Mouse (Mus musculus): Measurements from ENCODE around the gene Bbs4. TPM values are rescaled to one million over a fixed set of nuclear protein-coding genes. Genes with fewer than 3 reads are reported as not detected.

The Bbs4 gene
- total and polyA plus RNA-seq, 3 experiments, result 4.0 to 5.6 TPM; not detected in 1

DNA sequence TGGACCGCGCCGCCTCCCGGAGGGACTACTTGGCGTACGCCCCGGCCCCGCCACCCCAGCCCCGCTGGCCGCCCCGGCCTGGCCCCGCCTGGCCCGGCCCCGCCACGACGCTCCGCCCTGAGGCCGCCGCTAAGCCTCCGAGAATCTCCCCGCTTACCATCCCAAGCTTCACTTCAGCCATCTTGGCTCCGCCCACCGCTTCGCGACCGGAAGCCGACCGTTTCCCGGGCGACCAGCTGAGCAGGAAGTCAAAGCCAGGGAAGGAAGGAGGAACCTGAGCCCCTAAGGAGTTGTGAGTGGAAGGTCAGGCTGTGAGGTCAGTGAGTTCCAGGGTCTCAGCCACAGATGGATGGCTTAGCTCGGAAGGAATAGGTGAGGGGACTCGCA is at the start of gene Bbs4 (continued):
- peak; percentile 40; the same call in 1 of the 2 replicates for TF ChIP-seq POLR2AphosphoS2 (IDR thresholded peaks at IDR 0.05; ENCODE audit: low read length)
- no peak for TF ChIP-seq JUND (IDR thresholded peaks at IDR 0.05; ENCODE audit: low read depth, low read length)

DNA sequence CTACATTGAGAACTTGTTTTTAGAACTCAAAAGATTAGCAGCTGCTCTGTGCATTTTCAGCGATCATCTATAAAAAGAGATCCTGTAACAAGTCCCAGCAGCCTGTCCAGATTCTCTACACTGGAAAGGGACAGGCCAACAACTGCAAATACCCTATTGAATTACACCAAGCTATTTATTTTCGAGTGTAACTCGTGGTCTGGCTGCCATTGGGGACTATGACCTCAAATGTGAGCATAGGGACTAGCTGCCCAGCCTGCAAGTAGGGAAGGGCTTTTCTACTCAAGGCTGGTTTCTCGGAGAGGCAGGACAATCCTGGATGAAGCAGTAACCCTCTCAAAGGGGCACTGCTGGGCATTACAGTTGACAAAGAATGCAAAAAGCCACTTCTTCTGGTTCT is 35.8 kb upstream of the Bbs4 start:
- no peaks in the 10 kb centered on the region for H3K9me3 ChIP-seq (replicated peaks; ENCODE audit: insufficient read depth, low read length)
- no peak for DNase-seq (ENCODE audit: low read depth, low spot score)
- no peak overlapping the region for H3K4me3 ChIP-seq (ENCODE audit: control insufficient read depth in 1 of 2, insufficient read depth in 1 of 2, low read depth in 2 of 2, low read length in 2 of 2)
- no peaks in the 10 kb centered on the region for H3K79me2 ChIP-seq (ENCODE audit: control insufficient read depth, insufficient read depth, low read length, poor library complexity)
- TF ChIP-seq CHD2 (IDR thresholded peaks at IDR 0.05; ENCODE audit: low read length) (no peak), NRF1 (IDR thresholded peaks at IDR 0.05; ENCODE audit: insufficient read depth, low read depth, low read length, poor library complexity, severe bottlenecking) (no peak), GABPA (IDR thresholded peaks at IDR 0.05; ENCODE audit: low read depth, low read length) (no peak), MYC (IDR thresholded peaks at IDR 0.05; ENCODE audit: low read depth, low read length) (no peak), ELF1 (IDR thresholded peaks at IDR 0.05; ENCODE audit: low read depth, low read length) (no peak), HCFC1 (IDR thresholded peaks at IDR 0.05; ENCODE audit: low read depth, low read length) (no peak), ZKSCAN1 (IDR thresholded peaks at IDR 0.05; ENCODE audit: low read depth, low read length) (no peak)
- no peak overlapping the region for H3K9ac ChIP-seq (ENCODE audit: control insufficient read depth, low read depth, low read length, poor library complexity, severe bottlenecking)
- no peaks in the 10 kb centered on the region for H3K27me3 ChIP-seq (ENCODE audit: control insufficient read depth in 1 of 2, insufficient read depth in 2 of 2, low read length in 2 of 2)
- H3K4me1 ChIP-seq (ENCODE audit: control insufficient read depth in 1 of 2, insufficient read depth in 2 of 2, low read length in 2 of 2), result peaks cover 9 to 14% of the 10 kb centered on the region in 2 experiments
- H3K27ac ChIP-seq (ENCODE audit: control insufficient read depth, low read depth, low read length), result no peak overlapping the region
- peaks cover 13 to 24% of the 10 kb centered on the region in 2 experiments for H3K36me3 ChIP-seq (ENCODE audit: control insufficient read depth in 1 of 2, insufficient read depth in 2 of 2, low read length in 2 of 2)

DNA sequence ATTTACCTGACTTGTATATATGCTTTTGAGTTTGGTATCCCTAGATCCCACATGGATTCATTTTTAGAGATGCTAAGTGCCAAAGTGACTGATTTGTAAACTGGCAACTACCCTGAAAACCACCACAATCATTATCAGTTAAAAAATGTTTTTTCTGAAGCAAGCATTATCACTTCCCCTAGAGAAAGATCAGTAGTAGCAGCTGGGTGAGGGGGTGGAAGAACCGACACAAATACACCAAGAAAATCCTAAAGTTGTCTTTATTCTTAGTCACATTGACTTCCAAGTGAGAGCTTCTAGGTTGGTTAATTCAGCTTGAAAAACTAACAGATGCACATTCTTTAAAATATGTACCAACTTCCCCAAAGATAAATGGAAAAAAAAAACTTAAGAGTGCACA is 35.0 kb upstream of the Bbs4 start:
- peaks cover 9 to 14% of the 10 kb centered on the region in 2 experiments for H3K4me1 ChIP-seq (ENCODE audit: control insufficient read depth in 1 of 2, insufficient read depth in 2 of 2, low read length in 2 of 2)
- peak overlapping the region; percentile 45; the same call in 1 of the 2 replicates for H3K27ac ChIP-seq (ENCODE audit: control insufficient read depth, low read depth, low read length)
- no peak overlapping the region for H3K9ac ChIP-seq (ENCODE audit: control insufficient read depth, low read depth, low read length, poor library complexity, severe bottlenecking)
- DNase-seq (ENCODE audit: low read depth, low spot score), result peak; percentile 54
- H3K79me2 ChIP-seq (ENCODE audit: control insufficient read depth, insufficient read depth, low read length, poor library complexity), result no peaks in the 10 kb centered on the region
- no peak overlapping the region for H3K4me3 ChIP-seq (ENCODE audit: control insufficient read depth in 1 of 2, insufficient read depth in 1 of 2, low read depth in 2 of 2, low read length in 2 of 2)
- peaks cover 9 to 24% of the 10 kb centered on the region in 2 experiments for H3K36me3 ChIP-seq (ENCODE audit: control insufficient read depth in 1 of 2, insufficient read depth in 2 of 2, low read length in 2 of 2)
- H3K9me3 ChIP-seq (replicated peaks; ENCODE audit: insufficient read depth, low read length), result no peaks in the 10 kb centered on the region
- H3K27me3 ChIP-seq (ENCODE audit: control insufficient read depth in 1 of 2, insufficient read depth in 2 of 2, low read length in 2 of 2), result no peaks in the 10 kb centered on the region
- no peak for TF ChIP-seq CTCF (IDR thresholded peaks at IDR 0.05 in 2 of 3, conservative IDR thresholded peaks at IDR 0.05 in 1 of 3; ENCODE audit: control insufficient read depth in 1 of 3, insufficient read depth in 1 of 3, low read depth in 2 of 3, low read length in 3 of 3, poor library complexity in 1 of 3, severe bottlenecking in 1 of 3)
- TF ChIP-seq MXI1 (IDR thresholded peaks at IDR 0.05; ENCODE audit: low read depth, low read length), result no peak
- TF ChIP-seq HCFC1 (IDR thresholded peaks at IDR 0.05; ENCODE audit: low read depth, low read length), result no peak
- TF ChIP-seq CHD1 (IDR thresholded peaks at IDR 0.05; ENCODE audit: low read depth, low read length), result no peak
- no peak for TF ChIP-seq E2F4 (IDR thresholded peaks at IDR 0.05; ENCODE audit: borderline replicate concordance, low read depth, low read length)
- peak; percentile 78 for TF ChIP-seq GATA1 (IDR thresholded peaks at IDR 0.05; ENCODE audit: low read depth, low read length)
- TF ChIP-seq SIN3A (IDR thresholded peaks at IDR 0.05; ENCODE audit: low read length), result peak; percentile 39; the same call in 1 of the 2 replicates
- no peak for TF ChIP-seq POLR2A (IDR thresholded peaks at IDR 0.05; ENCODE audit: control insufficient read depth in 1 of 2, insufficient read depth in 1 of 2, low read depth in 1 of 2, low read length in 2 of 2, poor library complexity in 1 of 2)
- no peak for TF ChIP-seq JUND (IDR thresholded peaks at IDR 0.05; ENCODE audit: low read depth, low read length)
- TF ChIP-seq TAL1 (IDR thresholded peaks at IDR 0.05; ENCODE audit: low read length), result no peak
- TF ChIP-seq EP300 (IDR thresholded peaks at IDR 0.05; ENCODE audit: low read depth in 1 of 2, low read length in 2 of 2), result peak; percentile 81 to 85
- no peak for TF ChIP-seq ELF1 (IDR thresholded peaks at IDR 0.05; ENCODE audit: low read depth, low read length)
- TF ChIP-seq UBTF (IDR thresholded peaks at IDR 0.05; ENCODE audit: borderline replicate concordance, insufficient read depth, low read depth, low read length), result no peak
- no peak for TF ChIP-seq POLR2AphosphoS5 (IDR thresholded peaks at IDR 0.05; ENCODE audit: borderline replicate concordance, low read depth, low read length)
- TF ChIP-seq ZMIZ1 (IDR thresholded peaks at IDR 0.05; ENCODE audit: low read depth, low read length), result no peak
- no peak for TF ChIP-seq MAX (IDR thresholded peaks at IDR 0.05; ENCODE audit: low read length)
- no peak for TF ChIP-seq MYC (IDR thresholded peaks at IDR 0.05; ENCODE audit: low read depth, low read length)
- TF ChIP-seq RCOR1 (IDR thresholded peaks at IDR 0.05; ENCODE audit: low read depth, low read length), result peak; percentile 82
- TF ChIP-seq MAZ (IDR thresholded peaks at IDR 0.05; ENCODE audit: low read depth, low read length), result no peak
- peak; percentile 74 for TF ChIP-seq TCF12 (IDR thresholded peaks at IDR 0.05; ENCODE audit: low read depth, low read length)
- no peak for TF ChIP-seq BHLHE40 (IDR thresholded peaks at IDR 0.05; ENCODE audit: borderline replicate concordance, low read depth, low read length)
- no peak for TF ChIP-seq SMC3 (IDR thresholded peaks at IDR 0.05; ENCODE audit: low read depth, low read length)
- no peak for TF ChIP-seq RAD21 (IDR thresholded peaks at IDR 0.05; ENCODE audit: low read depth, low read length)
- TF ChIP-seq KAT2A (conservative IDR thresholded peaks at IDR 0.05; ENCODE audit: low read depth, low read length), result no peak
- TF ChIP-seq ZC3H11A (IDR thresholded peaks at IDR 0.05; ENCODE audit: low read depth, low read length), result no peak
